Mouse (Mus musculus) heart, postnatal 0 days (tissue): ENCODE results near the gene Tas2r107. TPM values are rescaled to one million over a fixed set of nuclear protein-coding genes. Genes with fewer than 3 reads are reported as not detected.
"Not testable (repeated sequence)": the region's sequence is repeated elsewhere in the genome, so short reads cannot be mapped to it uniquely, and the experiment has no call there.

ENCODE experiments used
- ATAC-seq: fragments of 200-750 bp; cut with Nextera tagmentation; 2 replicates; pipeline ENCODE4 v1.8.0; 2017; ENCODE audit warnings: low read depth, moderate number of reproducible peaks, moderate library complexity; ENCODE audit not compliant: insufficient read depth
- DNase-seq: peaks from one replicate; pipeline ENCODE4 v3.0.0-alpha.2; 2016; ENCODE audit warnings: low spot score
- H3K27ac ChIP-seq: fragments of 300-500 bp; sonication (generic); 2 replicates; pipeline ENCODE4 v1.5.1; 2014; ENCODE audit warnings: low read depth, mild to moderate bottlenecking
- H3K27me3 ChIP-seq: fragments of 300-500 bp; sonication (generic); 2 replicates; pipeline ENCODE4 v1.6.1; 2014; ENCODE audit warnings: low read length, mixed read lengths; ENCODE audit not compliant: control insufficient read depth, insufficient read depth
- H3K36me3 ChIP-seq: fragments of 300-500 bp; sonication (generic); replicated peaks from 2 replicates; pipeline ENCODE4 v1.6.1; 2014; ENCODE audit warnings: low read length, mixed read lengths; ENCODE audit not compliant: control insufficient read depth, insufficient read depth
- H3K4me1 ChIP-seq: fragments of 300-500 bp; sonication (generic); 2 replicates; pipeline ENCODE4 v1.6.1; 2014; ENCODE audit warnings: antibody characterized with exemption; ENCODE audit not compliant: control insufficient read depth, insufficient read depth
- H3K4me2 ChIP-seq: fragments of 300-500 bp; sonication (generic); 2 replicates; pipeline ENCODE4 v1.6.1; 2014; ENCODE audit warnings: low read depth, mild to moderate bottlenecking, low read length, moderate library complexity
- H3K4me3 ChIP-seq: fragments of 300-500 bp; sonication (generic); 2 replicates; pipeline ENCODE4 v1.5.1; 2014; ENCODE audit warnings: low read depth, low read length
- H3K9ac ChIP-seq: fragments of 300-500 bp; sonication (generic); replicated peaks from 2 replicates; pipeline ENCODE4 v1.6.1; 2014; ENCODE audit warnings: low read depth, low read length, mixed read lengths
- H3K9me3 ChIP-seq: fragments of 300-500 bp; sonication (generic); replicated peaks from 2 replicates; pipeline ENCODE4 v1.6.1; 2016; ENCODE audit warnings: low read length; ENCODE audit not compliant: control insufficient read depth
- CTCF ChIP-seq: IDR thresholded peaks from 2 replicates; pipeline ENCODE4 v1.5.1; 2016; ENCODE audit warnings: antibody characterized with exemption, control low read depth, low read depth
- EP300 ChIP-seq: IDR thresholded peaks from 2 replicates; pipeline ENCODE4 v1.6.1; 2016; ENCODE audit warnings: antibody characterized with exemption, low read depth
- WGBS: fragments of 180-500 bp; shearing (Covaris S2); extraction: QIAGEN DNeasy Blood & Tissue Kit; methylation state at CpG from one replicate; pipeline ENCODE4 v1.1.7; 2014; 5-methylcytosine and 5-hydroxymethylcytosine counted together
- polyA plus RNA-seq: library from polyadenylated mRNA; unstranded; fragments of >200 nt; fragmentation: Nextera tagmentation; extraction: Ambion mirVana; gene quantifications from 2 replicates; pipeline ENCODE4 v1.2.1, GENCODE M21; 2015
- total RNA-seq: library from RNA; depleted of rRNA; stranded (reverse); fragments of >200 nt; gene quantifications from 2 replicates; pipeline ENCODE4 v1.2.3, GENCODE M21; 2014; ENCODE audit warnings: low replicate concordance; rRNA removed

Gene Tas2r107
- not detected in 2 replicates for total RNA-seq
- not detected in 2 replicates for polyA plus RNA-seq

DNA sequence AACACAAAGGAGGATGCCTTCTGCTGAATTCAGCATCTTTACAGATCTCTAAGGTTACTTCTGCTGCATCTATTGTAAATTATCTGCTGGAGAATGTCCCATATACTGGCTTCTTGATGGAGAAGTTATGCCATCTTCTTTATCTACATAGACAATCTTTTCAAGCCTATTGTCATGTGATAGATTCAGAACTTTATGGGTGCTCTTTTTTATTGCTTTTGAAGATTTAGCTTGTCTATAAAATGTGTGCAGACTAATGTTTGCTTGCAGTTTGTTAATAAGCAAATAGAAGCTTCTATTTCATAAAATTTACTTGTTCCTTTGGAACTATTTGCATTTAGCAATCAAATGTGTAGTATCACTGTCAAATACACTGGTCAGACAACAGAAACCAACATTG, at the start of gene Tas2r107:
TSS of gene Tas2r107 (minus strand) at position 101 of the 400 bp plus-strand sequence.
- H3K27me3 ChIP-seq = no peaks in the 10 kb centered on the region
- no peaks in the 10 kb centered on the region for H3K36me3 ChIP-seq
- H3K9ac ChIP-seq = no peak within 1 kb of the TSS
- TF ChIP-seq CTCF = no peak
- TF ChIP-seq EP300 = no peak
- H3K4me2 ChIP-seq = no peak within 1 kb of the TSS
- DNase-seq (no peak), ATAC-seq (no peak)
- no peaks in the 10 kb centered on the region for H3K4me1 ChIP-seq
- H3K27ac ChIP-seq = no peak within 1 kb of the TSS
- peaks cover 7% of the 10 kb centered on the region; the same call in 1 of the 2 replicates for H3K9me3 ChIP-seq
- H3K4me3 ChIP-seq = no peak within 1 kb of the TSS

DNA sequence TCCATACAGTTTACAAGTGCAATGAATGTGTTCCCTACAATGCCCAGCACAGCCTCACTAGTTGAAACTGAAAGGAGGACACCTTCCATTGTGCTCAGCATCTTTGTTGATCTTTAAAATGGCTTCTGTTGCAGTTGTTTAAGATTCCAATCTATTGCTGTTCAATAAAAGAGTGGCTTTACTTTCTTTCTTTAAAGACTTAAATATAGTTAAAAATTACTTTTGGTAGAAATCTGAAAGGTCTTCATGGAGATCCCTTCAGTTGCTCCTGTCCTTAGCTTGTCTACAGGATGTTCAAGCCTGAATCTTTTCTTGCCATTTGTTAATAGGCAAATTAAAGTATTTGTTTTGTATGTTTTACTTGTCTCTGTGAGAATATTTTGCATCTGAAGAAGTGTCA, 30.0 kb upstream of the Tas2r107 start, which contains the start of gene Tas2r114:
TSS of gene Tas2r114 (minus strand) at position 101 of the 400 bp plus-strand sequence.
- no peak for ATAC-seq
- Histone ChIP-seq H3K36me3 (no peaks in the 10 kb centered on the region), H3K4me3 (no peak within 1 kb of the TSS), H3K9ac (no peak within 1 kb of the TSS), H3K4me2 (no peak within 1 kb of the TSS), H3K27me3 (no peaks in the 10 kb centered on the region), H3K9me3 (no peaks in the 10 kb centered on the region), H3K4me1 (no peaks in the 10 kb centered on the region), H3K27ac (no peak within 1 kb of the TSS)
- DNase-seq = no peak
- no peak for TF ChIP-seq EP300
- TF ChIP-seq CTCF = no peak

DNA sequence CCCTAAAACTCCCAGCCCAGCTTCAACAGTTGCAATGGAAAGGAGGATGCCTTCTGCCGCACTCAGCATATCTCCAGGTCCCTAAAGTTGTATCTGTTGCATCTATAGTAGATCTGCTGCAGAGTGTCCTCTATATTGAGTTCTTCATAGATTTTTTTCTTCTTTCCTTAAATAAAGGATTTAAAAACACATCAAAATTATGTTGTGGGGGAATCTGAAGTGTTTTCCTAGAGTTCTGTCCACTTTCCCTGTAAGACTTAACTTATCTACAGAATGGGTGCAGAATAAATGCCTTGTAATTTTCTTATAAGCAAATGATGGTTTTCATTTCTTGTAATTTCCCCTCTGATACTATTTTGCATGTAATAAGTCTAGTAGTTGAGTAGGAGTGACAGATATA, 27.4 kb upstream of the Tas2r107 start, which contains the start of gene Tas2r105:
TSS of gene Tas2r105 (minus strand) at position 101 of the 400 bp plus-strand sequence.
- no peak within 1 kb of the TSS for H3K27ac ChIP-seq
- no peak within 1 kb of the TSS for H3K4me3 ChIP-seq
- no peaks in the 10 kb centered on the region for H3K9me3 ChIP-seq
- no peak within 1 kb of the TSS for H3K9ac ChIP-seq
- H3K4me2 ChIP-seq = no peak within 1 kb of the TSS
- H3K27me3 ChIP-seq = no peaks in the 10 kb centered on the region
- WGBS = 43% methylated on average over 1 of the region's 1 CpGs
- TF ChIP-seq CTCF = no peak
- ATAC-seq = no peak
- no peak for DNase-seq
- H3K4me1 ChIP-seq = no peaks in the 10 kb centered on the region
- no peaks in the 10 kb centered on the region for H3K36me3 ChIP-seq

DNA sequence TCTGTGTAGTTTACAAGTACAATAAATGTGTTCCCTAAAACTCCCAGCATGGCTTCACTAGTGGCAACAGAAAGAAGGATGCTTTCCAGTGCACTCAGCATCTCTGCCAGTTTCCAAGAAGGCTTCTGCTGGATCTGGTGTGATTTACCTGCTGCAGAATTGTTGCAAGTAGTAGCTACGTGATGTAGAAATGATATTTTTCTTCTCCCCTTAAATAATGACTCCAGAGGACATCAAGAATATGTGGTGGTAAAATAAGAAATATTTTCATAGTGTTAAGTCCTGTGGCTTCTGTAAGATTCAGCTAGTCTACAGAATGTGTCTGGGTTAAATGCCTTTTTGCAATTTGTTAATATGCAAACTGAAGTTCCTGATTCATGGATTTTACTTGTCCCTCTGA, 25.7 kb upstream of the Tas2r107 start, which contains the start of gene Tas2r104:
TSS of gene Tas2r104 (minus strand) at position 101 of the 400 bp plus-strand sequence.
- Histone ChIP-seq H3K4me3 (no peak within 1 kb of the TSS), H3K4me1 (no peaks in the 10 kb centered on the region), H3K27ac (no peak within 1 kb of the TSS), H3K27me3 (no peaks in the 10 kb centered on the region), H3K36me3 (no peaks in the 10 kb centered on the region), H3K9me3 (no peaks in the 10 kb centered on the region), H3K9ac (no peak within 1 kb of the TSS), H3K4me2 (no peak within 1 kb of the TSS)
- DNase-seq = no peak
- no peak for ATAC-seq
- TF ChIP-seq CTCF (no peak), EP300 (no peak)
- WGBS = 55% methylated on average over 1 of the region's 1 CpGs

DNA sequence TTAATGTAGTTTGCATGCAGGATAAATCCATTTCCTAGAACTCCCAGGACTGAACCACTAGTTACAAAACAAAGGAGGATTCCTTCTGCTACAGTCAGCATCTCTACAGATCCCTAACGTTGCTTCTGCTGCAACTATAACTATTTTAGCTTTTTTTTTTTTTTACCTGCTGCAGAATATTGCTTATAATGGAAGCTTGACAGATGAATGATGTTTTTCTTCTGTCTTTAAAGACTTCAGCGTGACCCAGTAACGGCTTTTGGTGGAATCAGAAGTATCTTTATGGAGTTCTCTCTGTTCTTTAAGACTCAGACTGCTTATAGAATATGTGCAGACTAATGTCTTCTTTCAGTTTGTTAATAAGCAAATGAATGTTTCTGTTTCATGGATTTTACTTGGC, 18.8 kb upstream of the Tas2r107 start, which contains the start of gene Tas2r106:
TSS of gene Tas2r106 (minus strand) at position 101 of the 400 bp plus-strand sequence.
- no peak within 1 kb of the TSS for H3K4me3 ChIP-seq
- no peaks in the 10 kb centered on the region for H3K27me3 ChIP-seq
- no peak for ATAC-seq
- H3K36me3 ChIP-seq = no peaks in the 10 kb centered on the region
- no peak within 1 kb of the TSS for H3K4me2 ChIP-seq
- H3K4me1 ChIP-seq = no peaks in the 10 kb centered on the region
- no peak within 1 kb of the TSS for H3K27ac ChIP-seq
- no peaks in the 10 kb centered on the region; the same call in 1 of the 2 replicates for H3K9me3 ChIP-seq
- TF ChIP-seq CTCF (no peak), EP300 (no peak)
- DNase-seq = no peak
- 61% methylated on average over 3 of the region's 3 CpGs for WGBS
- no peak within 1 kb of the TSS for H3K9ac ChIP-seq

DNA sequence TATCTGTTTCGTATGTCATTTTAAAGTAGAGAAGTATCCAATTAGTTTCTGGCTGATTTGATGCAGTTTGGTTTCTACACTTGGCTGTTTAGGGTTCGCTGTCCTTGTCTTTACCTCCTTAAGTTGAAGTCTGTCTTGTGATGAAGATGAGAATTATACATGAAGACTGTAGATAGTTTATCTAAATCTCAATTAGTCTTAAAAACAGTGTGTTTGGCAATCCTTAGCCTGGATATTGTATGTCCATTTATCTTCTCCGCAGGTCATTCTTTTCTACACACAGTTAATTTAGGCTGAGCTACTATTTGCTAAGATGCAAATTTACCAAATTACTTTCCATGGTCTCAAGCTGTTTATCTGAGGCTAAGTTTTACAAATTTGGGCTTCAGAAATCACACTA, 29.1 kb downstream of the Tas2r107 start, which contains the start of gene Tas2r130:
TSS of gene Tas2r130 (minus strand) at position 101 of the 400 bp plus-strand sequence.
- H3K4me1 ChIP-seq = no peaks in the 10 kb centered on the region
- ATAC-seq (no peak), DNase-seq (no peak)
- H3K27ac ChIP-seq = no peak within 1 kb of the TSS
- no peaks in the 10 kb centered on the region for H3K9me3 ChIP-seq
- no peak for TF ChIP-seq EP300
- no peak for TF ChIP-seq CTCF
- H3K27me3 ChIP-seq = no peaks in the 10 kb centered on the region
- no peaks in the 10 kb centered on the region for H3K36me3 ChIP-seq
- WGBS = 56% methylated on average over 3 of the region's 3 CpGs
- no peak within 1 kb of the TSS for H3K4me3 ChIP-seq
- no peak within 1 kb of the TSS for H3K4me2 ChIP-seq
- H3K9ac ChIP-seq = no peak within 1 kb of the TSS

DNA sequence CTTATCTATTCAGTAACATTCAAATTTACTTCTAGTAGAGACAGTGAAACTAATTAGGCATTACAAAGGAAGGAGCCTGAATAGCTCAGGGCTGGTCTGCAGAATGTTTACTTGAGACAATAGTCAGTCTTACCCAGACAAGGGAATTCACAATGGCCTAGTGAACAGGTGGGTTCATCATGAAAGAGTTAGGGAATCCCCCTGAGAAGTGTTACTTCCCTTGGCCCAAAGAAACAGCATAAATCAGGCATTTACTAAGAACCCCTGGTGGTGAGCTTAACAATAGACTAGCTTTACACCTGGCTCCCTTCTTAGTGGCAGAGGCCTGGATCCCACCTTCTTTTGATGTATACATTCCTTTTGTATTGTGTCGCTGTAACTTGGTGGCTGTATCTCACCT, 50.0 kb downstream of the Tas2r107 start:
- not testable (repeated sequence) for DNase-seq, ATAC-seq, H3K27me3 ChIP-seq, H3K4me2 ChIP-seq, H3K4me1 ChIP-seq, H3K36me3 ChIP-seq, H3K9me3 ChIP-seq, H3K27ac ChIP-seq, H3K9ac ChIP-seq, H3K4me3 ChIP-seq
- WGBS = 79% methylated on average over 1 of the region's 1 CpGs
